Mouse (Mus musculus): ENCODE measurements at regions not wholly inside any gene's neighbourhood (a gene's known extent, or its start where the extent isn't known, plus 50 kb on each side); places are given as distances from the start of the nearest gene placed in this dataset.
A peak's percentile ranks its signal among the peaks of the same experiment; 100 is the strongest.

- no peak for DNase-seq (ENCODE audit: low read depth, low spot score)
Observed at GRCm38 (mm10) chr13:44131916-44132315, 347.3 kb downstream of the Cd83 start.

- no peak for DNase-seq (ENCODE audit: low read depth, low spot score)
Observed at GRCm38 (mm10) chr13:44132510-44132909, 347.9 kb downstream of the Cd83 start.

- DNase-seq (ENCODE audit: low read depth, low spot score) = no peak
Observed at GRCm38 (mm10) chr13:44133436-44133835, 348.9 kb downstream of the Cd83 start.

- DNase-seq (ENCODE audit: low read depth, low spot score) = no peak
Observed at GRCm38 (mm10) chr13:44141181-44141580, 356.6 kb downstream of the Cd83 start.

GRCm38 (mm10) chr13:44145441-44145840, 360.9 kb downstream of the Cd83 start:
- no peak for DNase-seq (ENCODE audit: low read depth, low spot score)

GRCm38 (mm10) chr13:44147841-44148240, 363.3 kb downstream of the Cd83 start:
- no peak for DNase-seq (ENCODE audit: low read depth, low spot score)

GRCm38 (mm10) chr13:44149499-44149898, 364.9 kb downstream of the Cd83 start:
- no peak for DNase-seq (ENCODE audit: low read depth, low spot score)

GRCm38 (mm10) chr13:44151526-44151925, 367.0 kb downstream of the Cd83 start:
- no peak for DNase-seq (ENCODE audit: low read depth, low spot score)

- DNase-seq (ENCODE audit: low read depth, low spot score) = peak; percentile 44
Observed at GRCm38 (mm10) chr13:44152806-44153613, 368.4 kb downstream of the Cd83 start.

- peak; percentile 32 for DNase-seq (ENCODE audit: low read depth, low spot score)
Observed at GRCm38 (mm10) chr13:44153784-44154183, 369.2 kb downstream of the Cd83 start.

- DNase-seq (ENCODE audit: low read depth, low spot score) = no peak
Observed at GRCm38 (mm10) chr13:44155956-44156355, 371.4 kb downstream of the Cd83 start.

GRCm38 (mm10) chr13:44156546-44156945, 372.0 kb downstream of the Cd83 start:
- no peak for DNase-seq (ENCODE audit: low read depth, low spot score)

GRCm38 (mm10) chr13:44157236-44157635, 372.7 kb downstream of the Cd83 start:
- DNase-seq (ENCODE audit: low read depth, low spot score) = no peak

GRCm38 (mm10) chr13:44158364-44158763, 373.8 kb downstream of the Cd83 start:
- no peak for DNase-seq (ENCODE audit: low read depth, low spot score)

- DNase-seq (ENCODE audit: low read depth, low spot score) = no peak
Observed at GRCm38 (mm10) chr13:44159346-44159745, 374.8 kb downstream of the Cd83 start.

- no peak for DNase-seq (ENCODE audit: low read depth, low spot score)
Observed at GRCm38 (mm10) chr13:44164746-44165145, 380.2 kb downstream of the Cd83 start.

GRCm38 (mm10) chr13:44167186-44167585, 382.6 kb downstream of the Cd83 start:
- DNase-seq (ENCODE audit: low read depth, low spot score) = no peak

GRCm38 (mm10) chr13:44168186-44168585, 383.6 kb downstream of the Cd83 start:
- DNase-seq (ENCODE audit: low read depth, low spot score) = no peak

- DNase-seq (ENCODE audit: low read depth, low spot score) = peak; percentile 9
Observed at GRCm38 (mm10) chr13:44171639-44172038, 387.1 kb downstream of the Cd83 start.

GRCm38 (mm10) chr13:44172701-44173100, 388.1 kb downstream of the Cd83 start:
- DNase-seq (ENCODE audit: low read depth, low spot score) = no peak

GRCm38 (mm10) chr13:44174236-44174635, 389.7 kb downstream of the Cd83 start:
- DNase-seq (ENCODE audit: low read depth, low spot score) = no peak

GRCm38 (mm10) chr13:44175300-44176036, 390.9 kb downstream of the Cd83 start:
- no peak for DNase-seq (ENCODE audit: low read depth, low spot score)

- DNase-seq (ENCODE audit: low read depth, low spot score) = no peak
Observed at GRCm38 (mm10) chr13:44176121-44176520, 391.5 kb downstream of the Cd83 start.

Data from CD4-positive, CD25-positive, alpha-beta regulatory T cell, adult 2 months (primary cell).